Mouse (Mus musculus): ENCODE results near the gene Cntn3. TPM values are rescaled to one million over a fixed set of nuclear protein-coding genes. Genes with fewer than 3 reads are reported as not detected.

Gene Cntn3
- polyA plus RNA-seq, 1 experiment from 2014 or later, result 0.45 TPM

DNA sequence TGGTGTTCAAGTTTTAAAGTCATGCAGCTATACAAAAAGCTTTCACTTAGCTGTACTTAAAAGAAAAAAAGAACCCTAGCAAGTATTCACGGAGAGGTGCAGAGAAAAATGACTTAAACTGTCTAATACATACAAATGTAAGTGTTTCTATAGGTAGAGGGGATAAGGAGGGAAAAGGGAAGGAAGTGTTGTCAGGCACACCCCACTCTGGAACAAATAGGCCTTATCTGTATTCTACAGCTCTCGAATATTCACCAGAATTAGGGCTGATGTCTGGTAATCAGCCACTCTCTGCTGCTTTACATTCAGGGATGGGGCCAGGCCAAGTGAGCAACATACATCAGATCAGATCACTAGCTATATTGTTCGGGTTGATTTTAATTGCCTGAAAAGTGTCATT is 16.4 kb downstream of the Cntn3 start:
- WGBS, result 71% methylated on average over 3 of the region's 3 CpGs
- no peaks in the 10 kb centered on the region for H3K9me3 ChIP-seq
- H3K27ac ChIP-seq, result no peak overlapping the region
- H3K4me1 ChIP-seq (replicated peaks), result no peaks in the 10 kb centered on the region
- H3K27me3 ChIP-seq, result no peaks in the 10 kb centered on the region; the same call in 1 of the 2 replicates
- no peak overlapping the region for H3K4me3 ChIP-seq (replicated peaks)
- no peak overlapping the region for H3K4me2 ChIP-seq
- H3K9ac ChIP-seq (replicated peaks), result no peak overlapping the region
- H3K36me3 ChIP-seq, result no peaks in the 10 kb centered on the region
- ATAC-seq (ENCODE audit: insufficient number of reproducible peaks, insufficient read depth, low FRiP score, low TSS enrichment, low read depth), result no peak

DNA sequence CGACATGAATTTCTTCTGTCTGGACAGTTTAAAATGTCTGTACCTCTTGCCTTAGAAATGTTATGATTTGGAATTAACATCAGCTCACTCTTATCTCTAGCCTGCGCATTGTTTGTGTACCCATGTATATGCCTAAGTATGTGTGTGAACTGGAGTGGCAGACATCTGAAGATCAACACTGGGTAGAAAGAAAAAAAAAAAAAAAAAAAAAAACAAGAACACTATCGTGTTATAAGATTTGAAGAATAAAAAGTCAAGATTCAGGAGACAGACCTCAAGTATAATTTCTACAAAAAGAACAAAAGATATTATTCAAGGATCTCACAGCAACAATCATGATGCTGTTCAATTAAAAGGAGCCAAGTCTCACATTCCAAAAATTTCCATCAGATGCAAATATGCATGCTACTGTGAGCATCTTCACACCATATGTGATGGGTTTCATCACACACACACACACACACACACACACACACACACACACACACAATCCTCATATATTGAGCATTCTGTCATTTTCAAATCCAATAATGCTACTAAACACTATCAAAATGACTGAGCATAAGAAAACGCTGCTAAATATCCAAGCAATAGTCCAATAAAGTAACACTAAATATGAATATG is 17.0 kb downstream of the Cntn3 start:
- Histone ChIP-seq H3K9ac (replicated peaks) (no peak overlapping the region), H3K9me3 (no peaks in the 10 kb centered on the region), H3K4me2 (no peak overlapping the region), H3K4me1 (replicated peaks) (no peaks in the 10 kb centered on the region), H3K27me3 (no peaks in the 10 kb centered on the region), H3K27ac (no peak overlapping the region), H3K36me3 (no peaks in the 10 kb centered on the region), H3K4me3 (replicated peaks) (no peak overlapping the region)
- WGBS, result 92% methylated on average over 4 of the region's 4 CpGs
- ATAC-seq (ENCODE audit: insufficient number of reproducible peaks, insufficient read depth, low FRiP score, low TSS enrichment, low read depth), result no peak

DNA sequence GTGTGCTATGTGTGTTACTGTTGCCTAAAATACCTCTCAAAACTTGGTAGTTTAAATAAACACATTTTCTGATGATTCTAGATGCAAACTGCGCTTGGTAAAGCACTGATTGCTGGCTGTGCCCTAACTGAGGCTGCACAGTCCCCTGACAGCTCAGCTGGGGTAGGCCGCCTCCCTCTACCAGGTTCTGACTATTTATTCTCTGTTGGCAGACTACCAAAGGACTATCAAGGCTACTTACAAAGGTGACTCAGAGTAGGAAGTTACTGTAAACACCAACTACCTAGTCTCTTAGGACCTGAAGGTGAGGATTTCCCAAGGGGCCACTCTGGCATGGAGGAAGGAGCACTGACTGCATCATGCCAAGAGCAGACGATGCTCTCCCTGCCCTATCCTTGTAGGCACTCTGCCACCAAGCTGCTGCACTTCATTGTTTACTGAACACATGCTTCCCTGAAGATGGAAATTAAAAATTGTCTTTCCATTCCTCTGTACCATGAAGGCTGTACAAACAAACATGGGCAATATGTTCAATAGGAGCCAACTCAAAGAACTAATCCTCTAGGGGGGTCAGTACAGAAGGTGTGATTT is 17.7 kb downstream of the Cntn3 start:
- Histone ChIP-seq H3K4me1 (replicated peaks) (no peaks in the 10 kb centered on the region), H3K4me3 (replicated peaks) (no peak overlapping the region), H3K36me3 (no peaks in the 10 kb centered on the region), H3K9me3 (no peaks in the 10 kb centered on the region), H3K4me2 (no peak overlapping the region), H3K27ac (no peak overlapping the region), H3K27me3 (no peaks in the 10 kb centered on the region), H3K9ac (replicated peaks) (no peak overlapping the region)
- 89% methylated on average over 3 of the region's 3 CpGs for WGBS
- ATAC-seq (ENCODE audit: insufficient number of reproducible peaks, insufficient read depth, low FRiP score, low TSS enrichment, low read depth), result no peak

DNA sequence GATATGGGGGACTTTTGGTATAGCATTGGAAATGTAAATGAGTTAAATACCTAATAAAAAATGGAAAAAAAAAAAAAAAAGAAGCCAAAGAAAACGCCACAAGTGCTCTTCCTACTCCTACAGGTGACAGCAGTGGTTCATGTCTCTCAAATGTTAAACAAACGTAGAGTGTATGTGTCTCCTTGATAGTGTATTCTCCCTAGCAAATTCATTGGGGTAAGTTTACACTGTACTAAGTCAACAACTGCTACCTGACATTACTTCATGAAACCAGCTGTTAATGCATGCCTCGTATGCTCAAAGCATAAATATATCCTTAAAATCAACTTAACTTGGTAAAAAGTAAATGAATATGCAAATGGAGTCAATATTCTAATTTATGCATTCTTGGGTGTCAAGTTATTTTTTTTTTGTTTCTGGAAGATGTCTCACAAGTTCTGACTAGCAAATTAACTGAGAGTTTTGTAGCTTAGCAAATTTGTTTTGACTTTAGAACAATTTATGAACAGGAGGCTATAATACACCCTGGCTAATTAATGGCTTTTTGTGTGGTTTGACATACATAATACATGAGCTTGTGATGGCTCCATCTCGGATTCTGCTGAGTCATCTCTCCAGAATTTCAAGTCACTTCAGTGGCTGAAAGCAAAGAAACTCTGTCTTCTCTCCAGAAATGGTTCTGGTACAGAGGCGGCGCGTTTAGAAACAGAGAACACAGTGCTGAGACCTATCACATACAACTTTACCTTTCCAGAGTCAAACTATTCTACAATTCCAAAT is 31.1 kb downstream of the Cntn3 start:
- Histone ChIP-seq H3K9ac (replicated peaks) (no peak overlapping the region), H3K4me3 (replicated peaks) (no peak overlapping the region), H3K9me3 (no peaks in the 10 kb centered on the region), H3K27me3 (no peaks in the 10 kb centered on the region), H3K27ac (no peak overlapping the region), H3K4me2 (no peak overlapping the region), H3K4me1 (replicated peaks) (no peaks in the 10 kb centered on the region), H3K36me3 (no peaks in the 10 kb centered on the region)
- 87% methylated on average over 7 of the region's 7 CpGs for WGBS
- ATAC-seq (ENCODE audit: insufficient number of reproducible peaks, insufficient read depth, low FRiP score, low TSS enrichment, low read depth), result no peak

DNA sequence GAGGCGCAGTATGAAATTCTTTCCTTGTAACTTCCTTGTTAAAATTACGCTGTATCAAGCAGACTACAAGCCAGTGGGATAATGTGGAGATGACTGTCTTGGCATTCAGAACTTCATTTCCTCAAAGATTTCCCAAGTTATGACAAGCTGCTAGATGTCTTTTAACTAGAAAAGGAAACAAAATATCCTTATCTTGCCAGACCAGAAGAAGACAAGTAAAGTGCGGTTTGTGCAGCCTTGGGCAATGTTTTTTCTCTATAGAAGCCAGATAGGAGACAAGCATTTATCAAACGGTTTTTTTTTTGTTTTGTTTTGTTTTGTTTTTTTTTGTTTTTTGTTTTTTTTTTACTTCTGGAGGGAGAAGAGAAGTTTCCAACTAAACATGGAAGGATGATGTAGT is 37.3 kb downstream of the Cntn3 start:
- H3K36me3 ChIP-seq, result no peaks in the 10 kb centered on the region
- H3K9ac ChIP-seq (replicated peaks), result no peak overlapping the region
- no peaks in the 10 kb centered on the region for H3K9me3 ChIP-seq
- no peak overlapping the region for H3K27ac ChIP-seq
- H3K4me1 ChIP-seq (replicated peaks), result no peaks in the 10 kb centered on the region
- no peak overlapping the region for H3K4me3 ChIP-seq (replicated peaks)
- H3K27me3 ChIP-seq, result no peaks in the 10 kb centered on the region
- no peak for ATAC-seq (ENCODE audit: insufficient number of reproducible peaks, insufficient read depth, low FRiP score, low TSS enrichment, low read depth)
- 81% methylated on average over 4 of the region's 4 CpGs for WGBS
- H3K4me2 ChIP-seq, result no peak overlapping the region

DNA sequence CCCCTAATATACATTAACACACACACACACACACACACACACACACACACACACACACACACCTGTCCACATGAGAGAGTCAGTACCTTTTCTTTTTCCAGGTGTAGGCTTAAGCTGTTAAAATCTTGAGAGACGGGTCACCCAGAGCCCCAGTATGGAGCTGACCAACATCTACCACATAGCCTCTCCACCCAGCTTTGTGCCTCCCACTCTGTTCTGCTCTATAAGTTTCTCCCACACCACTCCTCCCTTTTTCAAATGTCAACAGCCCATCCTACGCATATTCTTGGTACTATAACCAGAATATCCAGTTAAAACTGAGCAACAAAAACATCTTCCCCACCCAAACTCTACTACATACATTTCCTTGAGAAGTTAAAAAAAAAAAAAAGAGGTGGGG is 49.9 kb downstream of the Cntn3 start:
- Histone ChIP-seq H3K36me3 (no peaks in the 10 kb centered on the region), H3K9me3 (no peaks in the 10 kb centered on the region), H3K27ac (no peak overlapping the region), H3K9ac (replicated peaks) (no peak overlapping the region), H3K27me3 (no peaks in the 10 kb centered on the region), H3K4me3 (replicated peaks) (no peak overlapping the region), H3K4me2 (no peak overlapping the region), H3K4me1 (replicated peaks) (no peaks in the 10 kb centered on the region)
- no peak for ATAC-seq (ENCODE audit: insufficient number of reproducible peaks, insufficient read depth, low FRiP score, low TSS enrichment, low read depth)
- 74% methylated on average over 2 of the region's 2 CpGs for WGBS

DNA sequence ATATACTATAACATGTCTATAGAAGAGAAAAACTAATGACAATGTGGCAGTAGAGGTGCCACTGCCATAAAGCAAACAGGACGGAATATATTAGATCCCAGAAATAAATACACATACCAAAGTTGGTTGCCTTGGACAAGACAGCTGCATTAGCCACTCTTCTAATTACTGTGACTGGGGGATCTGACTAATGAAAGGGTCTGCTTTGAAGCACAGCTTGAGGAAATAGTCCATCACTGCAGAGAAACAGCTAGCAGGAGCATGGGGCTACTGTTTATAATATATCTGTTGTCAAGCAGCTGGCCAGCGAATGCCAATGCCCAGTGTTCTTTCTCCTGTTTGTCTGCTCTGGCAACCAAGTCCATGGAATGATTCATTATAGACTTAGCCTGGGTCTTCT is 51.9 kb downstream of the Cntn3 start:
- Histone ChIP-seq H3K9me3 (no peaks in the 10 kb centered on the region), H3K9ac (replicated peaks) (no peak overlapping the region), H3K27me3 (no peaks in the 10 kb centered on the region), H3K4me2 (no peak overlapping the region), H3K4me3 (replicated peaks) (no peak overlapping the region), H3K4me1 (replicated peaks) (no peaks in the 10 kb centered on the region), H3K36me3 (no peaks in the 10 kb centered on the region), H3K27ac (no peak overlapping the region)
- no peak for ATAC-seq (ENCODE audit: insufficient number of reproducible peaks, insufficient read depth, low FRiP score, low TSS enrichment, low read depth)
- 49% methylated on average over 2 of the region's 2 CpGs for WGBS

DNA sequence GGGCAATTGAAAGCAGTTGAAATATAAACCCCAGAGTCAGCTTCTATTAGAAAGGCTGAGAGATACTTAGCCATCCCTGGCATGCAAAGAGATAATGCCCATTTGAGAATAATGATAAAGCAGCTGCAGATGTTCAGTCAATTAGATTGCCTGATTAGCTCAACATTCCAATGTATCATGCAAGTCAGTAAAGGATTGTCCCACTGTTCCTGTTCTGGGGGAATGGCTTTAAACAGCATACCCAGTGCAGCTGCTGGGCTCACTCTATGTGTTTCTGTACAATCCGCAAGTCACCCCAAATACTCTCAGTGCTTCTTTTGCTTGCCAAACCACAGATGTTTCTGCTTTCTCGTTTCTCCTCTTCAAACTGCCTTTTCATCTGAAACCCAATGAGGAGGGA is 57.7 kb downstream of the Cntn3 start:
- H3K4me2 ChIP-seq, result no peak overlapping the region
- no peak overlapping the region for H3K4me3 ChIP-seq (replicated peaks)
- no peak for ATAC-seq (ENCODE audit: insufficient number of reproducible peaks, insufficient read depth, low FRiP score, low TSS enrichment, low read depth)
- 74% methylated on average over 2 of the region's 2 CpGs for WGBS
- H3K9me3 ChIP-seq, result no peaks in the 10 kb centered on the region
- no peak overlapping the region for H3K9ac ChIP-seq (replicated peaks)
- H3K27me3 ChIP-seq, result no peaks in the 10 kb centered on the region
- no peaks in the 10 kb centered on the region for H3K4me1 ChIP-seq (replicated peaks)
- H3K27ac ChIP-seq, result no peak overlapping the region
- no peaks in the 10 kb centered on the region for H3K36me3 ChIP-seq

DNA sequence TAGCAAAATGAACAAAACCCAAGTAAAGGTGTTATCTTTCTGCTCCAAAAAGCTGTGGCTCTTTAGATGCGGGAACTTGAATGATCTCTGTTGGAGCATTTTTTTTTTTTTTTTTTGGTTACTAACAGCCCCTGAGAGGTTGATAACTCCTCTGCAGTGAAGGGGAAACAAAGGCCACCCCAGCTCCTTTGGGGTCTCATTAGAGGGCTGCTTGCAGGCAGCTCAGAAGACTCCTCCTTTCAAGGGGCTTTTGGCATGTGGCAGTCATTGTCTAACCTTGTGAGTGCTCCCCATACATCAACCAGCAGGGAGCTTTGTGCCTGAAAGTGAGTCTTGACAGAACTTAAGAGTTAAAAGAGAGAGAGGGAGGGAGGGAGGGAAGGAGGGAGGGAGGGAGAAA is 60.8 kb downstream of the Cntn3 start:
- Histone ChIP-seq H3K27me3 (no peaks in the 10 kb centered on the region), H3K4me1 (replicated peaks) (no peaks in the 10 kb centered on the region), H3K9me3 (no peaks in the 10 kb centered on the region), H3K27ac (no peak overlapping the region), H3K4me3 (replicated peaks) (no peak overlapping the region), H3K4me2 (no peak overlapping the region), H3K9ac (replicated peaks) (no peak overlapping the region), H3K36me3 (no peaks in the 10 kb centered on the region)
- WGBS, result 45% methylated on average over 1 of the region's 1 CpGs
- no peak for ATAC-seq (ENCODE audit: insufficient number of reproducible peaks, insufficient read depth, low FRiP score, low TSS enrichment, low read depth)

DNA sequence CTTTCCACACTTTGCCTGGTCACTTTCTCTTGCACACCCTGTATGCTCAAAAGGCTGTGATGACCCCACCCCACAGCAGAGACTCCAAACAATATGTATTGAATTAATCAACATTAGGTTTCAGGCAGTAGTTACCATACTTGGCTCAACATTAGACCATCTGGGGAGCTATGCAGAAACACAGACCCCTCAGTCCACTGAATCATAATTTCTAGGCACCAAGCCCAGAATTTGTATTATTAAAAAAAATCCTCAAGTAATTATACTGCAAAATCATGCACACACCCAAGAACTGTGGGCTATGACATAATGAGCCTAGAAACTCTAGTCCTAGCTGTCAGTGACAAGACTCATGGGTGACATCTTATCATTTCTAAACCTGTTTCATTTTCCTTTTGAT is 87.4 kb downstream of the Cntn3 start:
- no peak overlapping the region for H3K9ac ChIP-seq (replicated peaks)
- H3K4me2 ChIP-seq, result no peak overlapping the region
- no peaks in the 10 kb centered on the region for H3K9me3 ChIP-seq
- no peaks in the 10 kb centered on the region for H3K27me3 ChIP-seq
- no peaks in the 10 kb centered on the region for H3K4me1 ChIP-seq (replicated peaks)
- no peak overlapping the region for H3K4me3 ChIP-seq (replicated peaks)
- no peaks in the 10 kb centered on the region for H3K36me3 ChIP-seq
- no peak overlapping the region for H3K27ac ChIP-seq
- ATAC-seq (ENCODE audit: insufficient number of reproducible peaks, insufficient read depth, low FRiP score, low TSS enrichment, low read depth), result no peak

DNA sequence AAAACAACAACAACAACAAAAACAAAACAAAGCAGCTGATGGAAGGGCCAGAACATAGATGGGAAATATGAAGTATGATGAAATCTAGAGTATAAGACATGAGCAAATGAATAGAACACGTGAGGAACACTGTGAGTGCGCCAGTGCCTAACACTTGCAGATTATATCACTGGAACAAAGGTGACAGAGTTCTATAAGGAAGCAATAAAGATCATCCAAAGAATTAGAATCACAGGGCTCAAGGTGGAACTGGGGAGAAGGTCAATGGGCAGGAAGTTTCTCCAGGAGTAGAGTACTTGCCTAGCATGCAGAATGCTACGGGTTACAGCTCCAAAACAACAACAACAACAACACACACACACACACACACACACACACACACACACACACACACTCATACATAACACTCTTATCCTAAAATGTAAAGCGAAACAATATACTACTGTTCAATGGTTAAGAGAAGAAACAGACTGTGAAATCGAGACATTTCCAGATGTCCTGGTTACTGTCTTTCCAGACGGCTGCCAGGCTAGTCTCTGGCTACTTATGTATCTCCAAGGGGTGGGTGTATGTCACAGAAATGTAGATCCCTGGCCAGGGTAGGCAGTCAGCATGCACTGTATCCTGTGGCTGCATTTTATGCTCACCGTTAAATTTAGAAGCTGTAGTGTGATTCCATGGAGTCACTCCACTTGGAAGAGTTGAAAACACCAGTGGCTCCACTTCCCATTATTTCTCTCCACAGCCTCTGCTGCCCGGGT is 94.4 kb downstream of the Cntn3 start:
- H3K27me3 ChIP-seq, result no peaks in the 10 kb centered on the region
- 82% methylated on average over 8 of the region's 8 CpGs for WGBS
- no peaks in the 10 kb centered on the region for H3K9me3 ChIP-seq
- H3K27ac ChIP-seq, result no peak overlapping the region
- H3K4me1 ChIP-seq (replicated peaks), result no peaks in the 10 kb centered on the region
- no peaks in the 10 kb centered on the region for H3K36me3 ChIP-seq
- H3K4me3 ChIP-seq (replicated peaks), result no peak overlapping the region
- no peak overlapping the region for H3K4me2 ChIP-seq
- H3K9ac ChIP-seq (replicated peaks), result no peak overlapping the region
- no peak for ATAC-seq (ENCODE audit: insufficient number of reproducible peaks, insufficient read depth, low FRiP score, low TSS enrichment, low read depth)

All from limb, embryonic 12.5 days (tissue).